Mouse (Mus musculus) left cerebral cortex, postnatal 25 days (tissue): ENCODE results near the gene Bcl3. TPM values are rescaled to one million over a fixed set of nuclear protein-coding genes. Genes with fewer than 3 reads are reported as not detected.

ENCODE experiments used
- DNase-seq, 2 experiments: peaks; one replicate each; pipeline ENCODE4 v3.0.0; 2022; ENCODE audit warnings: low spot score in 2 of 2, mixed read lengths in 1 of 2
- intact Hi-C: fragments of 180-260 bp; cut with DNase I; formaldehyde crosslinking; loops from one replicate; pipeline ENCODE4 v1.15.1; 2025
- total RNA-seq, 2 experiments: library from RNA; stranded (reverse); gene quantifications; 2 replicates each; pipeline ENCODE4 v1.2.3; 2021

Bcl3 gene
- under 1 TPM; 0.46 to 0.53 TPM for total RNA-seq

DNA sequence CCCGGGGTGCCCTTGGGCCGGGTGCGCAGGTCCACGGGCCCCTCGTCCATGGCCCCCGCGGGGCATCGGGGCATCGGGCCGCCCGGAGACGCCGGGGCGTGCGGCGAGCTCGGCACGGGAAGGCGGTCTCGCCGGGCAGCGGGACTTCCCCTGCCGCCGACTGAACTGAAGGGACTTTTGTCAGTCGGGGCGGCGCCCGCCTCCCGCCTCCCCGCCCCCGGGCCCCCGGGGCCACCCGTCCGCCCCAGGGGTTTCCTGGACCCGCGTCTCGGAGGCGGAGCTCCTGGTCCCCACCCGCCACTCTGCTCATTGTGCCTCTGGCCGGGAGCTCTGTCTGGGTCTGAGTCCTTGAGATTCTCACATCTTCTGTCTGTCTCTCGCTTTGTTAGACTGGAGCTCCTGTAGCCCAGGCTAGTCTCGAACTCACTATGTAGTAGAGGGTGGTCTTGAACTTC, at the start of gene Bcl3:
Gene Bcl3 (minus strand): TSS at position 167 of the 455 bp plus-strand sequence.
- DNase-seq, result no peak
- intact Hi-C loops, result no loop called here

DNA sequence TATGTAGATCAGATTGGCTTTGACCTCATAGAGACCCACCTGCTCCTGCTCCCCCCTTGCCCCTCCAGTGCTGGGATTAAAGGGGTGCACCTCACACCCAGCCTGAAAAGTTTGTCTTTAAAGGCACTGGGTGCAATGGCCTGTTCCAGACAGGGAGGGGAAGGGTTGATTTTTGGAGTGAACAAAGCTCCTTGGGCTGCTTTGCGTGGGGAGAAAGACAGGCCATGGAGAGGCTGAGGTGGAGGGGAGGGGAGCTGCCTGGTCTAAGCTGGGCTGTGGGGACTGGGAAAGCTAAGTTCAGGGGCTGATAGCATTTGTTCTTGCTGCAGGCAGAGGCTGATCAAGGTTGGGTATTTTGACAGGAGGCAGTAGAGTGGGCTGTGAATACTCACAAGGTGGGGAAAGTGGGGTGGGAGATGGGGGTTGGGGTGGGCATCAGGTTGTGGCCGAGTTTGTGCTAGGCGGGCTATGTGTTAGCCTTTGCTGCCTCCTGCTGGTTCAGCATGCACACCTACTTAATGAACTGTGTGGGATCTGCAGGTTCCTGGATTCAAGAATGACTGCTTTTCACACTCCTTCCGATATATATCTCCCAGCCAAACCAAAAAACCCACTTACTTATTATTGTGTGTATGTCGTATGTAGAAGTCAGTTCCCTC, 49.5 kb upstream of the Bcl3 start:
- intact Hi-C loops, result no loop called here
- no peak for DNase-seq

- intact Hi-C loops, result no loop called here
- DNase-seq, result no peak
These were observed 48.6 kb upstream of the Bcl3 start for GRCm38 (mm10) chr7:19871137-19871621.

GRCm38 (mm10) chr7:19867751-19868399, 45.3 kb upstream of the Bcl3 start:
- DNase-seq, result no peak
- intact Hi-C loops, result no loop called here

GRCm38 (mm10) chr7:19866490-19866889, 43.9 kb upstream of the Bcl3 start:
- intact Hi-C loops, result no loop called here
- no peak for DNase-seq

- no peak for DNase-seq
- intact Hi-C loops, result no loop called here
These were observed 42.9 kb upstream of the Bcl3 start for GRCm38 (mm10) chr7:19865246-19866036.

DNA sequence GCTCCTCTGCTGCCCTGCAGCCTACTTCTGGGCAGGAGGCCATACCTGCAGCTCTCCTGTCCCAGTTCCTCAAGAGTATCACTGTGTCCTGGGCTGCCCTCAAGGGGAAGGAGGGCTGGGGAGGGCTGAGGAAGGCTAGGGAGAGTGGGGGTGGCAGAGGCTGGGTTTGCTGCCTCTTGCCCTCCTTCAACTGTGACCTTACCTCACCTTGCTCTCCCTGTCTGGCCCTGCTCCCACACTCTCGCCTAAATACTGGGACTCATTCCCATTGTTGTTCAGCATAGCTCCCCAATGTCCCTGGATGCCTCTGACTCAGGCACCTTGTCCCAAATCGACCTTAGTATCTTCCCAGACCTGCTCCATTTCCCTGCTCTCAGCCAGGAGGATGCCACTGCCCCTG, 41.7 kb upstream of the Bcl3 start:
- DNase-seq, result no peak
- intact Hi-C loops, result no loop called here

GRCm38 (mm10) chr7:19861199-19861598, 38.6 kb upstream of the Bcl3 start, which contains the start of gene Ceacam16:
Ceacam16 (minus strand) TSS chr7:19861299.
- no peak for DNase-seq
- intact Hi-C loops, result no loop called here

- no peak for DNase-seq
- intact Hi-C loops, result no loop called here
These were observed 37.2 kb upstream of the Bcl3 start for GRCm38 (mm10) chr7:19859740-19860139.

DNA sequence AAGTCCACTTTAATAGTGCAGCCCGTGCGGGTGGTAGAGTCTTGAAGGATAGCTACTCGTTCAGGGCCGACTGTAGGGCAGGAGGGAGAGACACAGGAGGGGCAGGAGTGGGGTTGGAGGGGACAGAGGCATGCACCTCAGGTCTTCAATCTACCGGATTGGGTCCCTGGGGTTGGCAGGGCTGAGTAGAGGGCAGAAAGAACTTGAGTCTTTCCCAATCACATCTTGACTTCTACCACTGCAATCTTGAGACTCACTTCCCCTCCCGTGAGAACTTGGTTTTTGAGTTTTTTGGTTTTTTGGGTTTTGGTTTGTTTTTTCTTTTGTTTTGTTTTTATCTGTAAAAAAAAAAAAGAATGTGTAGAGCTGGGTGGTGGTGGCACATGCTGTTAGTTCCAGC, 33.7 kb upstream of the Bcl3 start:
- no peak for DNase-seq
- intact Hi-C loops, result no loop called here

GRCm38 (mm10) chr7:19855663-19856062, 33.1 kb upstream of the Bcl3 start:
- intact Hi-C loops, result no loop called here
- DNase-seq, result no peak

DNA sequence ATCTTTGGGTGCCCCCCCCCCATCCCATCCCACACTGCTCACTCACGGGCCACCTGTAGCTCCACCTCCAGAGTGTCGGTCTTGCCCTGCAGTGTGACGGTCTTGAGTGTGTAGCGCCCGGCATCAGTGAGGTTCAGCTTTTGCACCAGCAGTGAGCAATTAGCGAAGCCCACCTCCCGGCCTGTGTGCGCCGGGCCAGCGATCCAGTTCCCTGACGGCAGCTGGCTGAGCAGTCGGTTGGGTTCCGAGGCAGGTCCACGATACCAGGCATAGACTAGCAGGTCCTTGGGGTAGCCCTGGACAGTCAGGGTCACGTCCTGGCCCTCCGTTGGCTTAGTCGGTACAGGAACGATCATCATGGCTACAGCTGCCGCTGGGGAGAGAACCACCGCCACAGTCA, 31.0 kb upstream of the Bcl3 start:
- intact Hi-C loops, result no loop called here
- DNase-seq, result no peak

GRCm38 (mm10) chr7:19851858-19852570, 29.4 kb upstream of the Bcl3 start, which contains the start of gene Gm19345:
Gm19345 (plus strand) TSS chr7:19852003.
- intact Hi-C loops, result no loop called here
- peak; percentile 23 to 36 for DNase-seq

GRCm38 (mm10) chr7:19844521-19845171, 22.1 kb upstream of the Bcl3 start:
- no peak for DNase-seq
- intact Hi-C loops, result no loop called here

GRCm38 (mm10) chr7:19843561-19843960, 21.0 kb upstream of the Bcl3 start:
- DNase-seq, result peak; percentile 56 to 65
- intact Hi-C loops, result loop anchor here (1.0 kb wide), 1 partner anchor 40 kb away; no protein-coding TSS in a partner anchor

- DNase-seq, result no peak
- intact Hi-C loops, result loop anchor here (1.0 kb wide), 1 partner anchor 40 kb away; no protein-coding TSS in a partner anchor
These were observed 20.4 kb upstream of the Bcl3 start for GRCm38 (mm10) chr7:19842885-19843504.

DNA sequence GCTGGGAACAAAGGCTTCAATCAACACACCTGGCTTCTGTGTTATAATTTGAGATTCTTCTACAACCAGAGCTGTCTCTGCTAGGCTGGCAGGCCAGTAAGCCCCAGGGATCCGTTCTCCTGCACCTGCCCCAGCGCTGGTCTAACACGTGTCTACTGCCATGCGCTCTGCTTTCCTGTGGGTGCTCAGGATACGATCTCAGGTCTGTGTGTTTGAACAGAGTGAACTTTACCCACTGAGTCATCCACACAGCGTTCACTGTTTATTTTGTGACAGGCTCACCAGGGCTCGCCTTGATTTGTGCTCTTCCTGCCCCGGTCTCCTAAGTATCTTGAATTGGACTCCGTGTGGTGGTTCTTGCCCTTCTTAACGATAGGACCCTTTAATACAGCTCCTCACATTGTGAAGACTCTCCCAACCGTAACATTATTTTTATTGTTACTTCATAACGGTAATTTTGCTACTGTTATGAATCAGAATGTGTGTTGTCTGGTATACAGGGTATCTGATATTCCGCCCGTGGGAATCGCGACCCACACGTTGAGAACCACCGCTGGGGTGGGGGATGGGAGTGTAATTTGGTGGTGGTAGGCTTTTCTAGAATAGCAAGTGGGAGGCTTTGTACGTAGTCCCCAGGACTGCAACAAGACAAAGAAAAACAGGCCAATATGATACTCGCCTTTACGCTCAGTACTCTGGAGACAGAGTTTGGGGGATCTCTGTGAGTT, 19.3 kb upstream of the Bcl3 start:
- DNase-seq, result no peak
- intact Hi-C loops, result no loop called here

DNA sequence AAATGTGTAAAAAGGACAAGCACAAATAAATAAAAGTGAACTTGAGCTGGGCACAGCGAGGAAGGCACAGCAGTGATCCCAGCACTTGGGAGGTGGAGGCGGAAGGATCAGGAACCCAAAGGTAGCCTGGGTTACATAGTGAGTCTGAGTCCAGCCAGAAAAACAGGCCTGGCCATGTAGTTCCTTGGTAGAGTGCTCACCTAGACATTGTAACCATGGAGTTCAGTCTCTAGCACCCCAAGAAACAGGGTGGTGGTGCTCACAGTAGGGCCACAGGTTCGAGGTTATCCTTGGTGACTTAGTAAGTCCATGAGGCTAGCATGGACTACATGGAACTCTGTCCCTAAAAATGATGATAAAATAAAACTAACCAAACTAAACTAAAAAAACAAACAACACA, 18.4 kb upstream of the Bcl3 start:
- no peak for DNase-seq
- intact Hi-C loops, result no loop called here
